Mouse (Mus musculus) thymus, postnatal 14 days (tissue): ENCODE measurements at regions not wholly inside any gene's neighbourhood (a gene's known extent, or its start where the extent isn't known, plus 50 kb on each side); places are given as distances from the start of the nearest gene placed in this dataset.

Experiments used
- DNase-seq: peaks from one replicate; pipeline ENCODE4 v3.0.0; 2021

DNA sequence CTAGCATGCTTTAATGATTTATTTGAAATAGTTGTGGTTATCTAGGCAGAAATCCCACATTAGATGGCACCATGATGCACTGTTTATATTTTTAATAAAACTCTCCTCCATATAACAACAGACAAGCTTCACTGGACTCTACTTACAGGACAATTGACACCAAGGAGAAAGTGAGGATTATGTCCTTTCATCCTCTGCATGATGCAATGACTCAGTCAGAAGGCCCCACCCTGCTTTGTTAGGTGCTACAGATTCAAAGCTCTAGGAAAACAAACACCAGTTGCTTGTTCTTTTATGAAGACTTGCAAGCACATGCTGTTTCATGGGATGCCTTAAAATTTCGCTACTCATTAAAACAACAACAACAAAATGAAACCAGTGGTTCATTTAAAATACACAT is 950.3 kb downstream of the Efnb2 start:
- DNase-seq, result no peak

DNA sequence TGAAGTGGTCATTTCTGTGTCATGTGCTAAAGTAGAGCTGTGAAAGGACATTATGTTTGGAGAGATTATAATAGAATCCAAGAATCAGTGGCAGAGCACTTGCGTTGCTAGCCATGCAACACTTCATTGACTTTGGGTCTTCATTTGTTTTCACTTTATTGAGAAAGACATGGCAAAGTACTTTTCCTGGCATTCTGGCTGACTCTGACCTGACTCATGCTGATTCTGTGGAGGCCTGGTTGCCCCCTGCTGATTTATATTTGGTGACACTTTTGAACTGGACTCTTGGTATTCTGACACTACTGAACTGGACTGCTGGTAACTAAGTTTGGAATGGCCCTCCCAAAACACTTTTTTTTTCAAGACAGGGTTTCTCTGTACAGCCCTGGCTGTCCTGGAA is 951.6 kb downstream of the Efnb2 start:
- DNase-seq, result no peak

DNA sequence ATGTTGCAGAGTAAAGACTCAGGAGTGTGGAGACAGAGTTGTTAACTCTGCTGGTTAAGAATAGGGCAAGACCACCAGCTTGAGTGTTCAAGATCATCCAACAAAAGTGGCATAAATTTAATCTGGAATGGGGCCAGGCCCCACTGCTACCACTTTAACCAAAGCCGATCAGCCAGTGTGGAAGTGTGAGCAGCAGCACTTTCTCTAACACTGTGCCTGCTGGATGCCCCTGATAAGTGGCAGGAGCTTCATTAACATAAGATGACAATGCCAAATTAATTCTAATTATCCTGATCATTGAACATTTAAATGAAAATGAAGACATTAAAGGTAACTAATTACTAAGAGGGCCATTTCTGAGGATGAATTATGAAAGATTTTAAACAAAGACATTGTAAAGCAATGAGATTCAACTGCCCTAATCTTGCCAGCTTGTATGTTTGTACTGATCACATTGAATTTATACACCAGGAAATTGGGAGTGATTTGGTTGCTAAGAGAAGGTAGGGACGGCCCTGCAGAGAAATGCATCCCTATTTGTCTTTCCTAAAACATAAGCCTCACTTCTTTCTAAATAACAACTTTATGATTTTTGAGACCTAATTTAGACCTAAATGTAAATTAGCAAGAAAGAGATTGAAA is 969.6 kb downstream of the Efnb2 start:
- no peak for DNase-seq

GRCm38 (mm10) chr8:7653804-7654203 is 1007.2 kb downstream of the Efnb2 start:
- no peak for DNase-seq
